Mouse (Mus musculus) embryo, embryonic 11 days (tissue): ENCODE measurements around the gene Gm10803.
A peak's percentile ranks its signal among the peaks of the same experiment; 100 is the strongest.

Source experiments
- DNase-seq: peaks from one replicate; pipeline ENCODE4 v3.0.0-alpha.2; 2015

The Gm10803 gene

GRCm38 (mm10) chr2:93593121-93593520 is 32.8 kb downstream of the Gm10803 start:
- DNase-seq: no peak

GRCm38 (mm10) chr2:93597145-93597544 is 36.8 kb downstream of the Gm10803 start:
- DNase-seq: peak; percentile 39

- DNase-seq: no peak
Measured at GRCm38 (mm10) chr2:93599731-93600130, 39.4 kb downstream of the Gm10803 start.

- DNase-seq: no peak
Measured at GRCm38 (mm10) chr2:93604601-93605285, 44.4 kb downstream of the Gm10803 start.

GRCm38 (mm10) chr2:93608800-93609199 is 48.4 kb downstream of the Gm10803 start:
- no peak for DNase-seq

- DNase-seq: no peak
Measured at GRCm38 (mm10) chr2:93613020-93613419, 52.7 kb downstream of the Gm10803 start.
